Mouse (Mus musculus) adrenal gland, postnatal 25 days (tissue): ENCODE data around the gene Pofut2. TPM values are rescaled to one million over a fixed set of nuclear protein-coding genes. Genes with fewer than 3 reads are reported as not detected.

Experiments used
- DNase-seq: peaks from one replicate; pipeline ENCODE4 v3.0.0; 2021; ENCODE audit warnings: mixed read lengths
- total RNA-seq: library from RNA; stranded (reverse); gene quantifications from 2 replicates; pipeline ENCODE4 v1.2.3, GENCODE M21; 2021

Gene Pofut2
- total RNA-seq, 1 experiment from 2014 or later: 69.1 TPM

DNA sequence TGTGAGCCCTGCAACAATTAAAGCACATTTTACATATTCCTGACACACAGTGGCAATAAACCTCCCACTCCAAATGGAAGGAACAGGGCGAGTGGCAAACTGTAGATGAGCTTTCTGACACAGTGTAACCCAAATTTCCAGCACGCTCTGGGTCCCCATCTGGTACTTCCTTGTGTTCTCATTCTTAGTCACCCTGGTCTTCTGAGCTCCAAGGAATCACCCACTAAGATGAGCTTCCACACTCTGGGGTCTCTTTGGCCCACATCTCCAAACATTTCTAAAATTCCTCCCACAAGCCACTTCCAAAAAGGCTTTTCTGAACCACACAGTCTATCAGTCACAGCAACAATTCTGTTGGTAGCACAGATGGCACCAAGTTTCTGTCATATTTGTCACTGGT is 56.7 kb downstream of the Pofut2 start:
- DNase-seq: no peak

Other genes with a start within 250 kb of the Pofut2 start
- gene Slc19a1, start 227.0 kb upstream of the Pofut2 start, total RNA-seq: 18.0 and 21.1 TPM in 2 replicates
- gene Col18a1, start 92.7 kb upstream of the Pofut2 start, total RNA-seq: 26.1 and 29.6 TPM in 2 replicates
- gene Adarb1, start 159.1 kb downstream of the Pofut2 start, total RNA-seq: 12.4 and 14.0 TPM in 2 replicates